Mouse (Mus musculus) liver, embryonic 13.5 days (tissue): ENCODE data around the gene Zfp771. TPM values are rescaled to one million over a fixed set of nuclear protein-coding genes. Genes with fewer than 3 reads are reported as not detected.
"Not testable (repeated sequence)": the region's sequence is repeated elsewhere in the genome, so short reads cannot be mapped to it uniquely, and the experiment has no call there.

Source experiments
- ATAC-seq: fragments of 200-750 bp; cut with Nextera tagmentation; 2 replicates; pipeline ENCODE4 v1.8.0; 2017; ENCODE audit warnings: low read depth, mild to moderate bottlenecking, moderate number of reproducible peaks, moderate library complexity
- DNase-seq: peaks from one replicate; pipeline ENCODE4 v3.0.0; 2022
- H3K27ac ChIP-seq: fragments of 300-500 bp; sonication (generic); 2 replicates; pipeline ENCODE4 v1.5.1; 2015; ENCODE audit warnings: moderate library complexity, mild to moderate bottlenecking, inconsistent platforms
- H3K27me3 ChIP-seq: fragments of 300-500 bp; sonication (generic); 2 replicates; pipeline ENCODE4 v1.6.1; 2015; ENCODE audit warnings: mild to moderate bottlenecking, inconsistent platforms
- H3K36me3 ChIP-seq: fragments of 300-500 bp; sonication (generic); 2 replicates; pipeline ENCODE4 v1.6.1; 2015; ENCODE audit warnings: mild to moderate bottlenecking, inconsistent platforms
- H3K4me1 ChIP-seq: fragments of 300-500 bp; sonication (generic); replicated peaks from 2 replicates; pipeline ENCODE4 v1.6.1; 2015; ENCODE audit warnings: inconsistent platforms
- H3K4me2 ChIP-seq: fragments of 300-500 bp; sonication (generic); 2 replicates; pipeline ENCODE4 v1.6.1; 2015; ENCODE audit warnings: inconsistent platforms, mild to moderate bottlenecking, moderate library complexity
- H3K4me3 ChIP-seq: fragments of 300-500 bp; sonication (generic); replicated peaks from 2 replicates; pipeline ENCODE4 v1.5.1; 2015; ENCODE audit warnings: mild to moderate bottlenecking, inconsistent platforms
- H3K9ac ChIP-seq: fragments of 300-500 bp; sonication (generic); 2 replicates; pipeline ENCODE4 v1.6.1; 2015; ENCODE audit warnings: mild to moderate bottlenecking, inconsistent platforms
- H3K9me3 ChIP-seq: fragments of 300-500 bp; sonication (generic); replicated peaks from 2 replicates; pipeline ENCODE4 v1.6.1; 2016; ENCODE audit warnings: inconsistent platforms
- WGBS: fragments of 180-500 bp; shearing (Covaris S2); methylation state at CpG from one replicate; pipeline ENCODE4 v1.1.7; 2015; ENCODE audit not compliant: insufficient replicate concordance; 5-methylcytosine and 5-hydroxymethylcytosine counted together
- polyA plus RNA-seq: library from polyadenylated mRNA; unstranded; fragments of >200 nt; fragmentation: Nextera tagmentation; extraction: Ambion mirVana; gene quantifications from 2 replicates; pipeline ENCODE4 v1.2.1, GENCODE M21; 2015

The Zfp771 gene
- polyA plus RNA-seq, 1 experiment from 2014 or later: 20.6 TPM

GRCm38 (mm10) chr7:127233368-127233749 is 10.7 kb upstream of the Zfp771 start:
- ATAC-seq: peak; percentile 62
- Histone ChIP-seq H3K4me3 (peak overlapping the region; percentile 97), H3K36me3 (peaks cover 45% of the 10 kb centered on the region), H3K9ac (peak overlapping the region; percentile 96), H3K4me1 (peaks cover 51% of the 10 kb centered on the region), H3K9me3 (no peaks in the 10 kb centered on the region), H3K27ac (peak overlapping the region; percentile 93), H3K4me2 (peak overlapping the region; percentile 89), H3K27me3 (no peaks in the 10 kb centered on the region)
- DNase-seq: peak; percentile 38
- WGBS: under 1% methylated on average over 27 of the region's 27 CpGs

- Histone ChIP-seq H3K9ac (peak overlapping the region; percentile 96), H3K36me3 (peaks cover 49% of the 10 kb centered on the region), H3K4me1 (peaks cover 47% of the 10 kb centered on the region), H3K27ac (peak overlapping the region; percentile 93), H3K9me3 (no peaks in the 10 kb centered on the region), H3K27me3 (no peaks in the 10 kb centered on the region), H3K4me2 (peak overlapping the region; percentile 89), H3K4me3 (peak overlapping the region; percentile 97)
- ATAC-seq: no peak
- no peak for DNase-seq
- 2% methylated on average over 9 of the region's 9 CpGs for WGBS
Observed at GRCm38 (mm10) chr7:127233765-127234164, 10.3 kb upstream of the Zfp771 start.

DNA sequence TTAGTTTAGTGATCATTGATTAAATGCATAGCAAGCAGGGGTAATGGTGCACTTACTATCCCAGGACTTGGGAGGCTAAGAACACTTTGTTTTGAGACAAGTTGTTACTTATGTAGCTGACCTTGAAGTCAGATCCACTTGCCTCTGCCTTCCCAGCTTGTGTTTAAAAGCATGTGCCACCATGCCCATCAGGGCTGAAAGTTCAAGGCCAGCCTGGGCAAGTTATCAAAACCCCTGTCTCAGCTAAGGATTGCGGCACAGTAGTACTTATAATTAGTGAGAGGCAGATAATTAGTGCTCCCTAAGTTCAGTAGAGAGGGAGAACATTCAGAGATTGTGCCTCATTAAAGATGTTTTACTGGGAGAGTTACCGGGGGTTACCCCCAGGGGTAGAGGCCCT is 9.3 kb upstream of the Zfp771 start:
- peaks cover 44% of the 10 kb centered on the region for H3K4me1 ChIP-seq
- ATAC-seq: no peak
- peaks cover 51% of the 10 kb centered on the region for H3K36me3 ChIP-seq
- 92% methylated on average over 2 of the region's 2 CpGs for WGBS
- H3K4me2 ChIP-seq: peak overlapping the region; percentile 89
- no peaks in the 10 kb centered on the region for H3K9me3 ChIP-seq
- no peak overlapping the region for H3K9ac ChIP-seq
- no peak for DNase-seq
- H3K4me3 ChIP-seq: no peak overlapping the region
- H3K27me3 ChIP-seq: no peaks in the 10 kb centered on the region
- H3K27ac ChIP-seq: no peak overlapping the region

- peak overlapping the region; percentile 98 for H3K4me2 ChIP-seq
- ATAC-seq: no peak
- no peaks in the 10 kb centered on the region for H3K27me3 ChIP-seq
- no peaks in the 10 kb centered on the region for H3K9me3 ChIP-seq
- peaks cover 39% of the 10 kb centered on the region for H3K4me1 ChIP-seq
- peak overlapping the region; percentile 83 for H3K4me3 ChIP-seq
- no peak for DNase-seq
- peak overlapping the region; percentile 93 for H3K27ac ChIP-seq
- peak overlapping the region; percentile 89 for H3K9ac ChIP-seq
- H3K36me3 ChIP-seq: peaks cover 23% of the 10 kb centered on the region
- WGBS: 43% methylated on average over 2 of the region's 2 CpGs
Observed at GRCm38 (mm10) chr7:127243361-127243867, 660 bp upstream of the Zfp771 start.

- Histone ChIP-seq H3K27me3 (no peaks in the 10 kb centered on the region), H3K36me3 (peaks cover 25% of the 10 kb centered on the region), H3K4me2 (peak overlapping the region; percentile 98), H3K27ac (peak overlapping the region; percentile 91), H3K9me3 (no peaks in the 10 kb centered on the region), H3K4me1 (peaks cover 39% of the 10 kb centered on the region), H3K9ac (peak overlapping the region; percentile 89), H3K4me3 (peak overlapping the region; percentile 83)
- DNase-seq (no peak), ATAC-seq (peak; percentile 63; the same call in 1 of the 2 replicates)
- 15% methylated on average over 26 of the region's 33 CpGs for WGBS
Observed at GRCm38 (mm10) chr7:127244658-127245510, 810 bp downstream of the Zfp771 start.

DNA sequence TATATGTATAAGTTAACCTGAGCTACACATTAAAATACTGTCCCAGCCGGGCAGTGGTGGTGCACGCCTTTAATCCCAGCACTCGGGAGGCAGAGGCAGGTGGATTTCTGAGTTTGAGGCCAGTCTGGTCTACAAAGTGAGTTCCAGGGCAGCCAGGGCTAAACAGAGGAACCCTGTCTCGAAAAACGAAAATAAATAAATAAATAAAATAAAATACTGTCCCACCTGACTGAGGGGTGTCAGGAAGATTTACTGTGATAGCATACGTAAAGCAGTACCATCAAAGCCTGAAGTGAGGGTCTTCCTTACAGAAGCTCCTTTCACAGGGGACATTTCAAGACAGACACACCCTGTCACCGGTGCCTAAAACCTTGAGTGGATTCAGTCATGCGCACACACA is 6.4 kb downstream of the Zfp771 start:
- Histone ChIP-seq H3K4me1 (peaks cover 44% of the 10 kb centered on the region), H3K36me3 (peaks cover 34% of the 10 kb centered on the region)
- WGBS: 82% methylated on average over 8 of the region's 8 CpGs
- not testable (repeated sequence) for H3K9ac ChIP-seq, H3K27ac ChIP-seq, H3K4me3 ChIP-seq, DNase-seq, ATAC-seq, H3K9me3 ChIP-seq, H3K4me2 ChIP-seq, H3K27me3 ChIP-seq

- ATAC-seq: no peak
- WGBS: 62% methylated on average over 2 of the region's 2 CpGs
- H3K9me3 ChIP-seq: no peaks in the 10 kb centered on the region
- H3K4me2 ChIP-seq: no peak overlapping the region
- no peak overlapping the region for H3K9ac ChIP-seq
- peaks cover 43% of the 10 kb centered on the region for H3K4me1 ChIP-seq
- peak overlapping the region; percentile 94 for H3K27ac ChIP-seq
- DNase-seq: no peak
- peaks cover 29% of the 10 kb centered on the region for H3K36me3 ChIP-seq
- H3K27me3 ChIP-seq: no peaks in the 10 kb centered on the region
- no peak overlapping the region for H3K4me3 ChIP-seq
Observed at GRCm38 (mm10) chr7:127252414-127252813, 8.3 kb downstream of the Zfp771 start.

DNA sequence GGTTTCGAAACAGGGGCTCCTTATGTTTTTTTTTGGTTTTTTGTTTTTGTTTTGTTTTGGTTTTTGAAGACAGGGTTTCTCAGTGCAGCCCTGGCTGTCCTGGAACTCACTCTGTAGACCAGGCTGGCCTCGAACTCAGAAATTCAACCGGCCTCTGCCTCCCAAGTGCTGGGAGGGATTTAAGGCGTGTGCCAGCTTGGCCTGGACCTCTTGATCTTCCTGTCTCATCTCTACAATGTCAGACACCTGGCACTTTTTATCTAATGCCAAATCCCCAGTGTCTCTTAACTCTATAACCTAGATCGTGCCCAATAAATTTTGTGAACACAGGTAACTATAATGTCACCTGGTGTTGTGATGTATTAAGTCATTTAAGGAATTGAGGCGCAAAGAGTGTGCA is 9.3 kb downstream of the Zfp771 start:
- DNase-seq (no peak), ATAC-seq (no peak)
- Histone ChIP-seq H3K4me2 (peak overlapping the region; percentile 97), H3K4me1 (peaks cover 52% of the 10 kb centered on the region), H3K9ac (peak overlapping the region; percentile 82), H3K36me3 (peaks cover 32% of the 10 kb centered on the region), H3K27me3 (no peaks in the 10 kb centered on the region), H3K4me3 (peak overlapping the region; percentile 77), H3K27ac (peak overlapping the region; percentile 94), H3K9me3 (no peaks in the 10 kb centered on the region)
- WGBS: 69% methylated on average over 6 of the region's 6 CpGs

GRCm38 (mm10) chr7:127253821-127254769 is 10.0 kb downstream of the Zfp771 start:
- H3K36me3 ChIP-seq: peaks cover 32% of the 10 kb centered on the region
- no peaks in the 10 kb centered on the region for H3K9me3 ChIP-seq
- H3K4me2 ChIP-seq: peak overlapping the region; percentile 97
- peak overlapping the region; percentile 94 for H3K27ac ChIP-seq
- DNase-seq (peak; percentile 91), ATAC-seq (peak; percentile 89)
- H3K9ac ChIP-seq: peak overlapping the region; percentile 82
- peak overlapping the region; percentile 77 for H3K4me3 ChIP-seq
- under 1% methylated on average over 136 of the region's 136 CpGs for WGBS
- H3K27me3 ChIP-seq: no peaks in the 10 kb centered on the region
- H3K4me1 ChIP-seq: peaks cover 59% of the 10 kb centered on the region

GRCm38 (mm10) chr7:127255008-127255407 is 10.9 kb downstream of the Zfp771 start:
- no peaks in the 10 kb centered on the region for H3K27me3 ChIP-seq
- peak overlapping the region; percentile 82 for H3K9ac ChIP-seq
- peak overlapping the region; percentile 77 for H3K4me3 ChIP-seq
- H3K9me3 ChIP-seq: no peaks in the 10 kb centered on the region
- peaks cover 69% of the 10 kb centered on the region for H3K4me1 ChIP-seq
- ATAC-seq (no peak), DNase-seq (no peak)
- peak overlapping the region; percentile 94 for H3K27ac ChIP-seq
- peaks cover 24% of the 10 kb centered on the region for H3K36me3 ChIP-seq
- peak overlapping the region; percentile 97 for H3K4me2 ChIP-seq
- WGBS: 15% methylated on average over 4 of the region's 4 CpGs

- DNase-seq (no peak), ATAC-seq (no peak)
- no peak overlapping the region for H3K4me3 ChIP-seq
- no peaks in the 10 kb centered on the region for H3K27me3 ChIP-seq
- no peak overlapping the region for H3K4me2 ChIP-seq
- H3K36me3 ChIP-seq: peaks cover 20% of the 10 kb centered on the region
- H3K9me3 ChIP-seq: no peaks in the 10 kb centered on the region
- peaks cover 73% of the 10 kb centered on the region for H3K4me1 ChIP-seq
- peak overlapping the region; percentile 82; the same call in 1 of the 2 replicates for H3K9ac ChIP-seq
- 19% methylated on average over 2 of the region's 2 CpGs for WGBS
- peak overlapping the region; percentile 94; the same call in 1 of the 2 replicates for H3K27ac ChIP-seq
Observed at GRCm38 (mm10) chr7:127255965-127256364, 11.9 kb downstream of the Zfp771 start.
